Mouse (Mus musculus) layer of hippocampus, adult 9-11 months (tissue): Measurements from ENCODE around the gene Tdp1.
A peak's percentile ranks its signal among the peaks of the same experiment; 100 is the strongest.

Experiments used
- DNase-seq: peaks from one replicate; pipeline ENCODE4 v3.0.0; 2022

Tdp1 gene

DNA sequence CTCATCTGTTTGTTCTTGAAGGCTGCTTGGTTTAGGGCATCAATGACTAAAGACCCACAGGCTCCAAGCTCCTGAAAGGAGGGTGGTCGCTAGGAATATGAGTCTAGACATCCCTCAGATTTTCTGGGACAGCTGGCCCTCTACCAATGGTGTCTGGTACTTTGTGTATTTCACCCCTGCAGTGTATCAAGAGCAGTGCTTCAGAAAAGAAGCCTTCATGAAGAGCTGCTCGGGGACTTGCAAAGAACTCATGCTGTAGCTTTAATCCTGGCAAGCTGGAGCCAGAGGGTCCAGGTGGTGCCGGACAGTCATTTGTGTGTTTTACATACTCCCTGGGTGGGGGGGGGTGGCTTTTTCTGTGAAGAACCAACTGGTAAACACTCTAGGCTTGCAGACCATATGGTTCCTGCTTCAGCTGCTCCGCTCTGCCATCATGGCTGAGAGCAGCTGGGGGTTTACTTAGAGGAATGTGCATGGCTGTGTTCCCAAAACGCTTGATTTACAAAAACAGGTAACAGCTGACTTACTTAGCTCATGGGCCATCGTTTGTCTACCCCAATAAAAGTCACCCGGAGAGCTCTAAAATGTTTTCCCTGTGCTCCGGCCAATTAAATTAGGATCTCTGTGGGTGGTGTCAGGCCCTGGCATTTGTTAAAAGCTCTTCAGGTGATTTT, 118.7 kb downstream of the Tdp1 start:
- peak; percentile 68 for DNase-seq
